ENCODE assay signal across 21 mouse cellular contexts in genomic region chr16:4435371-4435770, GRCm38 (mm10). TPM values are rescaled to one million over a fixed set of nuclear protein-coding genes. Genes with fewer than 3 reads are reported as not detected.
DNase-seq lines count a peak whose midpoint lies in the region; ATAC-seq and TF ChIP-seq lines count a peak whose summit lies in the region.
"Had no signal": no experiment of that assay in that cellular context is flagged by ENCODE, and none has a peak within 500 bp of the region (broad histone marks: within the 10 kb centered on the region; RNA-seq: fewer than 3 reads in every experiment).

No protein-coding gene starts in this region.

- peak; percentile 64 to 73 for DNase-seq in adrenal gland, adult (ENCODE audit: inconsistent age in 2 of 2, low spot score in 1 of 2)
- DNase-seq in adrenal gland, postnatal 4 days (ENCODE audit: low spot score in 2 of 2), result no peak
- peak; percentile 45 for DNase-seq in kidney, adult 2 months
- DNase-seq in ovary, adult 18-20 months (ENCODE audit: low spot score), result peak; percentile 75
- DNase-seq in ovary, postnatal 10 days (ENCODE audit: low spot score), result no peak
- DNase-seq: cerebellum, adult 8-10 months; gastrocnemius, postnatal 25 days; layer of hippocampus, postnatal 36 days; thymus, adult 2 months had no signal

- no peak overlapping the region for H3K4me3 ChIP-seq in kidney, adult 2 months (ENCODE audit: insufficient read depth, low read depth, low read length)
- no peak overlapping the region for H3K4me3 ChIP-seq in kidney, embryonic 16.5 days (ENCODE audit: low read length)
- no peak overlapping the region for H3K4me3 ChIP-seq in myocyte
- H3K4me3 ChIP-seq: erythroblast, embryonic 14.5 days; forebrain, embryonic 13.5 days; hindbrain, embryonic 13.5 days; lung, embryonic 15.5 days; midbrain, embryonic 13.5 days; neural tube, embryonic 13.5 days had no signal

- WGBS in kidney, adult 2 months, result 73% methylated on average over 2 of the region's 2 CpGs
- WGBS in kidney, embryonic 16.5 days, result 77% methylated on average over 2 of the region's 2 CpGs

- H3K4me1 ChIP-seq in kidney, adult 2 months (ENCODE audit: control insufficient read depth, insufficient read depth, low read length), result peaks cover 3% of the 10 kb centered on the region; the same call in 1 of the 2 replicates
- no peaks in the 10 kb centered on the region for H3K4me1 ChIP-seq in kidney, embryonic 16.5 days (ENCODE audit: insufficient read depth, low read length)
- H3K4me1 ChIP-seq: forebrain, embryonic 13.5 days; hindbrain, embryonic 13.5 days; lung, embryonic 15.5 days; midbrain, embryonic 13.5 days; neural tube, embryonic 13.5 days had no signal

- no peaks in the 10 kb centered on the region for H3K36me3 ChIP-seq in kidney, adult 2 months (ENCODE audit: control insufficient read depth, insufficient read depth, low read length)
- no peaks in the 10 kb centered on the region for H3K36me3 ChIP-seq in kidney, embryonic 16.5 days (ENCODE audit: insufficient read depth, low read length)
- H3K36me3 ChIP-seq in myocyte (ENCODE audit: control insufficient read depth, insufficient read depth), result no peaks in the 10 kb centered on the region
- H3K36me3 ChIP-seq: G1E; hindbrain, embryonic 13.5 days; lung, embryonic 15.5 days; midbrain, embryonic 13.5 days; neural tube, embryonic 13.5 days had no signal

- no peak for ATAC-seq in kidney, embryonic 16.5 days (ENCODE audit: low FRiP score, low TSS enrichment)
- no peak for ATAC-seq in megakaryocyte-erythroid progenitor cell, adult 5-6 weeks (replicated peaks; ENCODE audit: low FRiP score, low TSS enrichment, poor library complexity, severe bottlenecking)
- ATAC-seq: forebrain, embryonic 13.5 days; inflammation-experienced regulatory T-cells, adult 6 months; midbrain, embryonic 13.5 days had no signal

- no peak overlapping the region for H3ac ChIP-seq in myocyte (ENCODE audit: control insufficient read depth, insufficient read length)

- H3K9ac ChIP-seq in kidney, embryonic 16.5 days (replicated peaks; ENCODE audit: low read length), result no peak overlapping the region
- H3K9ac ChIP-seq: forebrain, embryonic 13.5 days; hindbrain, embryonic 13.5 days; liver, embryonic 14.5 days; lung, embryonic 15.5 days; midbrain, embryonic 13.5 days; neural tube, embryonic 13.5 days had no signal

- TF ChIP-seq POLR2A in kidney, adult 2 months (IDR thresholded peaks at IDR 0.05; ENCODE audit: low read depth, low read length), result no peak
- TF ChIP-seq POLR2A in myocyte (IDR thresholded peaks at IDR 0.05; ENCODE audit: insufficient read length, low read depth), result no peak

- H3K4me2 ChIP-seq in kidney, embryonic 16.5 days (replicated peaks; ENCODE audit: low read depth, low read length), result no peak overlapping the region
- H3K4me2 ChIP-seq in myocyte (ENCODE audit: low read depth), result peak overlapping the region; percentile 22
- H3K4me2 ChIP-seq: forebrain, embryonic 13.5 days; hindbrain, embryonic 13.5 days; lung, embryonic 15.5 days; midbrain, embryonic 13.5 days; neural tube, embryonic 13.5 days had no signal

- TF ChIP-seq CTCF in kidney, adult 2 months (conservative IDR thresholded peaks at IDR 0.05; ENCODE audit: insufficient read depth, insufficient read length, low read depth, low read length), result no peak

- H3K9me3 ChIP-seq in kidney, embryonic 16.5 days (ENCODE audit: low read length), result no peaks in the 10 kb centered on the region
- H3K9me3 ChIP-seq: forebrain, embryonic 13.5 days; G1E; lung, embryonic 15.5 days; midbrain, embryonic 13.5 days; neural tube, embryonic 13.5 days had no signal

- no peaks in the 10 kb centered on the region for H3K27me3 ChIP-seq in kidney, adult 2 months (replicated peaks; ENCODE audit: control insufficient read depth, insufficient read depth, low read length)
- no peaks in the 10 kb centered on the region for H3K27me3 ChIP-seq in kidney, embryonic 16.5 days (ENCODE audit: insufficient read depth, low read length)
- no peaks in the 10 kb centered on the region for H3K27me3 ChIP-seq in myocyte (ENCODE audit: control insufficient read depth, insufficient read depth, insufficient read length)
- H3K27me3 ChIP-seq: forebrain, embryonic 13.5 days; hindbrain, embryonic 13.5 days; lung, embryonic 15.5 days; midbrain, embryonic 13.5 days; neural tube, embryonic 13.5 days had no signal

- H3K27ac ChIP-seq in kidney, adult 2 months (ENCODE audit: insufficient read depth, low read depth, low read length), result no peak overlapping the region
- no peak overlapping the region for H3K27ac ChIP-seq in kidney, embryonic 16.5 days (ENCODE audit: low read length)
- H3K27ac ChIP-seq: forebrain, embryonic 13.5 days; hindbrain, embryonic 13.5 days; liver, embryonic 14.5 days; lung, embryonic 15.5 days; midbrain, embryonic 13.5 days; neural tube, embryonic 13.5 days had no signal

- H3K79me2 ChIP-seq in myocyte (ENCODE audit: control insufficient read depth, insufficient read depth), result no peaks in the 10 kb centered on the region

TF ChIP-seq in myocyte, 11 proteins besides CTCF, POLR2A, EP300 and RAD21:
- TF ChIP-seq MYOG (IDR thresholded peaks at IDR 0.05; ENCODE audit: control insufficient read depth in 1 of 3, insufficient read depth in 1 of 3, insufficient read length in 2 of 3, low read depth in 2 of 3) (no peak), MYOD1 (IDR thresholded peaks at IDR 0.05; ENCODE audit: control insufficient read depth in 1 of 3, insufficient read length in 2 of 3, low read depth in 2 of 3) (no peak), MAX (IDR thresholded peaks at IDR 0.05; ENCODE audit: low read depth) (no peak), SRF (IDR thresholded peaks at IDR 0.05; ENCODE audit: control insufficient read depth, insufficient read length, low read depth) (no peak)

RNA-seq across cellular contexts. Expression of gene Adcy9, which starts 15.1 kb away (rescaled TPM):
- 10 to 100 TPM; 34.3 to 36.1 TPM for total RNA-seq in adrenal gland, postnatal 4 days (2021)
- 10.4 and 12.4 TPM in 2 replicates for polyA plus RNA-seq in kidney, adult 2 months (2012; rRNA removed)
- polyA plus RNA-seq in kidney, embryonic 16.5 days (2015; fragmentation: Nextera tagmentation; extraction: Ambion mirVana), result 1.0 and 1.1 TPM in 2 replicates
- 4.6 TPM for polyA plus RNA-seq in myocyte (2012; fragmentation: generic; extraction: Trizol)
- 3.3 and 7.0 TPM in 2 replicates for total RNA-seq in megakaryocyte-erythroid progenitor cell, adult 5-6 weeks (2014; fragmentation: Nextera tagmentation)
- 4.7 and 6.5 TPM in 2 replicates for total RNA-seq in megakaryocyte-erythroid progenitor cell, adult 5-6 weeks (2017)
- polyA plus RNA-seq: erythroblast, embryonic 14.5 days had no signal

Comparison
In these comparisons a context has a peak if more than half of its experiments do, and no peak if none do; other contexts are left out.
1. DNase-seq: peak in adrenal gland, adult (2 of 2), kidney, adult 2 months (single experiment) and ovary, adult 18-20 months (single experiment); none in adrenal gland, postnatal 4 days (0 of 2) and ovary, postnatal 10 days (single experiment).